Mouse (Mus musculus) thymus, postnatal 36 days (tissue): ENCODE data around the gene Glud1.

Experiments used
- DNase-seq, 2 experiments: peaks; one replicate each; pipeline ENCODE4 v3.0.0; 2022; ENCODE audit warnings: mixed read lengths in 2 of 2

The Glud1 gene

DNA sequence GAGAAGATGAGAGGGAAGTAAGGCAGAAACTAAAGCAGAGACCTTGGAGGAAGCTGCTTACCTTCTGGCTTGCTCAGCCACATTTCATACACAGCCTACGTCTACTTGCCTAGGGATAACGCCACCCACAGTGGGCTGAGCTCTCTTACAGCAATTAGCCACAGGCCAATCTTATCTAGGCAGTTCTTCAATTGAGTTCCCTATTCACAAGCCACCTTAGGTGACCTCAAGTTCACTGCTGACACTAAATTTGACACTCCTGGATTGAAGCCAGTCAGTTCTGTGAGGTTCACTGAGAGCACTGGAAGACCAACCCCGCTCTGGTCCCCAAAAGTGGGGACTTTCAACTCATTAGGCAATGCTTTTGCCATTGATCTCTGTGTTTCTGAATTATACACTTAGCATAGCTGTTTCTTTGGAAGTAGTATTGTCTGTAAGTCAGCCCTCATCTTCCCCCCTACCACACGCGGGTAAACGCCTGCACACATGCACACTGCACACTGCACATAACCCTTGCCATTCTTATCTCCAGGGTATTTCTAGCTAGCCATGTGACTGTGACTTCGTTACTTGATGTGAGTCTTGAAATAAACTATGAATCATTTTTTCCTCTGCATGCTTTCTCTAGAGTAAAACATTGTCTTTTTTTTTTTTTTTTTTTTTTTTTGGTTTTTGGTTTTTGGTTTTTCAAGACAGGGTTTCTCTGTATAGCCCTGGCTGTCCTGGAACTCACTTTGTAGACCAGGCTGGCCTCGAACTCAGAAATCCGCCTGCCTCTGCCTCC lies 72.6 kb downstream of the Glud1 start:
- DNase-seq, result no peak

DNA sequence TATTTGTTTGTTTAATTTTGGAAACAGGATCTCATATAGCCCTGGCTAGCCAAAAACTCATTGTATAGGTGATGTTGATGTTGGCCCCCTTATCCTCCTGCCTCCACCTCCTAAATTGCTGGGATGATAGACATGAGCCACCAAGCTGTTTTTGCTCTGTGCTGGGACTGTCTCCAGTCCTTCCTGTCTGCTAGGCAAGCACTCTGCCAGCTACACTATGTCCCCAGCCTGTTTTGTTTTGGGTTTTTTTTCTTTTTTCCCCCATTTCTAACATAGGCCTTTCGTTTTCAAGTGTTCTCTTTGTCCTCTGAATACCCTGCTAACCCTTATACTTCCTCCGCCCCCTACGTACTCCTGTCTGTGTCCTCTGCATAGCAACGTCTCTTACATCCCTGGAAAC lies 82.8 kb downstream of the Glud1 start:
- DNase-seq, result no peak
